Mouse (Mus musculus) monocyte, adult 5-6 weeks (primary cell): Measurements from ENCODE around the gene Rbm25. TPM values are rescaled to one million over a fixed set of nuclear protein-coding genes. Genes with fewer than 3 reads are reported as not detected.
A peak's percentile ranks its signal among the peaks of the same experiment; 100 is the strongest.
"Not testable (repeated sequence)": the region's sequence is repeated elsewhere in the genome, so short reads cannot be mapped to it uniquely, and the experiment has no call there.

Experiments used
- ATAC-seq: fragments of 153-309, 156-312 bp; replicated peaks from 2 replicates; pipeline ENCODE4 v1.8.0; 2017; ENCODE audit warnings: mild to moderate bottlenecking; ENCODE audit not compliant: low TSS enrichment, insufficient number of reproducible peaks, severe bottlenecking, poor library complexity, low FRiP score
- total RNA-seq: library from RNA; stranded (forward); fragments of 200-1000, 200-491, 200-594 nt; gene quantifications from 3 replicates; pipeline ENCODE4 v1.2.3, GENCODE M21; 2017

Rbm25 gene
- 239 to 354 TPM (median 242 TPM) in 3 replicates for total RNA-seq

DNA sequence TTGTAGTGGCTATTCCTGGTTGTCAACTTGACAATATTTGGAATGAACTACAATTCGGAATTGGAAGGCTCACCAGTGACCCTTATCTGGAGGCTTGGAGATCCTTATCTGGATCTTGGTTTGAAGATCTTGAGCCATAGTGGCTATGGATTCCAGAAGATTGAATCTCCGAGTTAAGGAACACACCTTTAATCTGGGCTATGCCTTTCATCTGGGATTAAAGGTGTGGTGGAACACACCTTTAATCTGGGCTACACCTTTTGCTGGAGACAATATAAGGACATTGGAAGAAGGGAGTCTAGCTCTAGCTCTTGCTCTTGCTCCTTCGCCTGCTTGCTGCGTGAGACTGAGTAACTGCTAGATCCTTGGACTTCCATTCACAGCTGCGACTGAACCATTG, at the start of gene Rbm25:
Gene Rbm25 (plus strand): TSS at position 301 of the 400 bp plus-strand sequence.
- not testable (repeated sequence) for ATAC-seq

DNA sequence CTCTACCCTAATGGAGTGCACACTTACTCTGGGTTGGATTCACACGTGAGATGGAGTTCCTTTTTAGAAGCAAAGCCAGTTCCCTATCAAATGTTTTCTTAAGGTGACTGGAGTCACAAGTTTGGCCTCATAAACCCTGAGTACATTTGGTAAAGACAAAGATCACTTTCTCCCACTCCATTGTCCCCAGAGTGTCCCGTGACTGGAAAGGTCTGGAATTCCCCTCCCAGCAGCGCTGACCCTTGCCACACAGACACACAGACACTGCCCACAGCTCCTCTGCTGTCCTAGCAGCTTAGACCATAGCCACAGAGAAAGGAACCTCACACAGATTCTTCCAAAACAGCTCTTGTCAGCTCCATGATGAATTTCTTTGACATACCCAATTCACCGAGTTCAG, 48.9 kb upstream of the Rbm25 start:
- no peak for ATAC-seq

DNA sequence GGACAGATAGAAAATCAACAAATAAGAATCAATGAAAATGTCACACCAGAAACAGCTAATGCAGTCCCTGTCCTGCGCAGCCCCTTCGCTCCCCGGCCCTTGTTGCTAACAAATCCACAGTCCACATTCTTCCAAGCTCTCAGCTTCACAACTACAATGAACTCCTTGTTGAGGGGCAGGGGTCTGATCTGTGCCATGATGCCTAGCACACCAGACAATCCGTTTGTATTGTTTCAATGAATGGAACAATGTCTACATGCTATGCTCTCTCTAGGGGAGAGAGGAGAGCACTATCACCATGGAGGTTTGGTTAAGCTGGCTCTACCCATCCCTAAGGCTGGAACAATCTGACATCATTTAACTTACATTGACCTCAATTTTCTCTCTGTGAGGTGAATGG, 48.3 kb upstream of the Rbm25 start:
- no peak for ATAC-seq

DNA sequence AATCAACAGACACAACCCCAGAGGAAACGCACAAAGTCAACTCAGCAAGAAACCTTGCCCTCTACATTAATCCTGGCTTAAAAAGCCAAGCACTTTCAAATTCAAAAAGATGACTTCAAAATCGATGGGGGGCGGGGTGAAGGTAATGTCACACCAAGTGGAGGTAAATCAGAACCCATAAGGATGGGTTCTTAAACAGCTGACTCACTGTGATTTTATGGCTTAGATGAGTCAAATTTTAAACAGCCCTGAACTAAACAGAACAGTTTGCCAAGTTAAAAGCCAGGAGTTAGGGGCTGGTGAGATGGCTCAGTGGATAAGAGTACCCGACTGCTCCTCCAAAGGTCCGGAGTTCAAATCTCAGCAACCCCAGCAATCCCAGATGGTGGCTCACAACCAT, 44.4 kb upstream of the Rbm25 start:
- no peak for ATAC-seq

DNA sequence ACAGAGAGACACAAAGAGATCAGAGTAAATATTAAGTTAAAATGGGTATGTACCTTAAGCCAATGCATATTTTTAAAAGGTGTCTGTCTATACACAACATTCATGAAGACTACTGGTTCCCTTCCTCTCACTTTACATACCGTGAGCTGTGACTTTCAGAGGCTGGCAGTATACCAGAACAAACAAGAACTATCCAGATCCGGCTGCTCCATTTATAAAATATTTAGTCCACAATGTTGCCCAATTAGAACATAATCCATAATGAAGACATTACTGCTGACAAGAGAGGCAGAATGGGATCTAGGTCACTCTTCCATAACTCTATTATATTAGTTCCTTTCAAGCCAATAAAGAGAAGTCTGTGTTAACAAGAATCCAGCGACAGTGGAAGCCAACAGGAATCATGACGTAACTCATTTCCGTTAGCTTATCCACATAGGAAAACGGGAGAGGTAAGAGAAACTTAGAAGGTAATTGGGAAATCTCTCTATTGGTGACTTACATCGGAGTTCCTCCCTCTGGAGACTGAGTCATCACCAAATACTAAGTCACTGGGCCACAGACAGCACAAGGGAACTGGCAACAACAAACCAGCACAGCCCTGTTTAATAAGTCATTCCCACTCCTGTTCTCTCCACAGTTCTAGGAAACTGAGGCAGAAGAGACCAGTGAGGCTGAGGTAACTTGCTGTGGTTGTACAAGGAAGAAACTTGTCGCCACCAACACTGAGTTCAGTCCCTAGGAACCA, 39.1 kb upstream of the Rbm25 start:
- ATAC-seq: no peak

DNA sequence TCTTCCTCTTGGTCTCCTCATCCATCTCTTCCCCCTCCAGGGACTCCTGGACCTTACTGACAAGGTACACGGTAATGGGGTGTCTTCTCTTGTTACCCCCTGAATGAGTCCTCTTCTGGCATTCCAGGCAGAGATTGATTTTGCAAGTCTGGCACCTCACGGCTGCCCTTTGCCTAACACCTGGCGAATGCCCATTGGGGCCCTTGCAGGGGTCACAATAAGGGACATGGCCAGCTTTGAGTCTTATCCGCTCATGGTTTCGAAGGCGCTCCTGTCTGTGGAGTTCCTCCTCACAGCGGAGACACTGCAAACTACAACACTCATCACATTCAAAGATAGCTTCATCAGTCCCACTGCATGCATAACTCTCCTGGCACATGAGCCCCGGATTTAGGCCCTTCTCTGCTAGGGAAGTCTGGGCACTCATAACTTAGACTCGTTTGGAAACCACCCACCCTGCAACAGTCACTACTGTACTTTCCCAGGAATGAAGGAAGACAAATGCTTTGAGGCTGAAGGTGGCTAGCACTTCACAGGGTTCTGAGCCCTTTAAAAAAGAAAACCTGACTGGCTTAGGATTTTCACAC, 36.5 kb upstream of the Rbm25 start:
- no peak for ATAC-seq

DNA sequence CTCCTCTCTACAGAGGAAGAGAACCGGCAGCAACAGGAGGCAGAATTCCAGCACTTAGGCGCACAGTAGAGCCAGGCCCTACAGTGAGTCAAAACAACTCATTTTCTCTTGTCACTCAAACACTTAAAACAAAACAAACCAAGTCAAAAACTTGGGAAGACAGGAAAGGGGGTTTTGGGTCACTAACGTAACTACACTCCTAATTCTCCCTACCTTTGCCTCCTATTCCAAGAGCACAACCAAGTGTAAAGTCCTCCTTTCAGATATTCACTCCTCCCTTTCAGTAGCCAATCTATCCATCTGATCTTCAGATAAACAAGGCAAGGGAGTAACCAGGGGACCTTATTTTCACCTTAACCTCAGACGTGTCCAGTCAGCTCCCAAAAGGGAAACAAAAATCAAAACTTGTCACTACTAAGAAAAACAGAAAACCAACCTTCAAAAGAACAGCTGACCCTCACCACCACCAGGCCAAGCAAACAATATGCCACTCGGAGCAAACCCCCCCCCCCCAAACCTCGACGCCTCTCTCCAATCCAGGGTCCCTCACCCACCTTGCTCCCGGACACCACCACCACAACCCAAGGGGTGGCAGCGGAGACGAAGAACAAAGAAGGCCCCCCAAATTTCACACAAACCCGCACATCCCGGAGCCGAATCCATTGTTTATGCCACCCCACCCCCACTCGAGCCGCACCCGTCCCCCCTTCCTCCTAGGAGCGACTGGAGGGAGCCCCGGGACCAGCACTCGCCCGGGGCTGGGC, 34.7 kb upstream of the Rbm25 start:
- ATAC-seq: no peak

DNA sequence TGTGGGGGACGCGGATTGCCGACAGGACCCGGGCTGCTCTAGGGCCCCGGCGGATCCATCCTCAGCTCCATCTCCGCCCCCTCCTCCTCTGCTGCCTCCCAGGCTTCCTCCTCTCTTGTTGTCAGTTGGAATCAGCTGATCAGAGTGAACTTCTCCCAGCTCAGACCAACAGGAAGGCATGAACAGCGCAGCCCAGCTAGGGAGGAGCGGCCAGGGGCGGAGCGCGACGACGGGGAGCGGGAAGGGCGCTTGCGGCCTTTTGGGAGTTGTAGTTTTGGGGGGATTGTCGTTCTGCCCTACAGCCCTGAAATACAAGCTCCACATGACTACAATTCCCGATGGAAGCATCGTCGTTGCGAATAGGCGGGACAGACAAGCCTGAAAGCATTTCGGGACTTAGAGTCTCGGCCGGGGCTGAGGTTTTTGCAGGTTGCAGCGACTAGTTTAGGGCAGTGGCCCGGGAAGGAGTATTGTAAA, 34.0 kb upstream of the Rbm25 start, which contains the start of gene Zfyve1:
Gene Zfyve1 (minus strand): TSS at position 198 of the 477 bp plus-strand sequence.
- ATAC-seq: peak; percentile 98

DNA sequence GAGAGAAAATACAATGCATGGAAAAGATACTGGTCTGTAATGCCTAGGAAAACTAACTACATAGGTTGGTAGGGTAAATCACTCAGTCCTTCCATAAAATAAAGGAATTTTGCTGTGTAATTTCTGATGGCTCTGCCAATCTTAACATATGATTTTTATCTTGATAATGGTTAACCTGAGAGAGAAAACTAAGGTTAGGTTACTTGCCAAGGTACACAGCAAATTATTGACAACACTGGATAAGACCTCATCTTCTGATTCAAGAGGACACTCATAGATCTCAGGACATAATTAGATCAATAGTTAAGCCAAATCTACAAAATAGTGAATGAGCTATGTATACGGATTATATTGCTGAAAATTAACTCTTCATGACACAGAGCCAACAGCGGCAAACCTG, 33.2 kb upstream of the Rbm25 start:
- ATAC-seq: no peak

DNA sequence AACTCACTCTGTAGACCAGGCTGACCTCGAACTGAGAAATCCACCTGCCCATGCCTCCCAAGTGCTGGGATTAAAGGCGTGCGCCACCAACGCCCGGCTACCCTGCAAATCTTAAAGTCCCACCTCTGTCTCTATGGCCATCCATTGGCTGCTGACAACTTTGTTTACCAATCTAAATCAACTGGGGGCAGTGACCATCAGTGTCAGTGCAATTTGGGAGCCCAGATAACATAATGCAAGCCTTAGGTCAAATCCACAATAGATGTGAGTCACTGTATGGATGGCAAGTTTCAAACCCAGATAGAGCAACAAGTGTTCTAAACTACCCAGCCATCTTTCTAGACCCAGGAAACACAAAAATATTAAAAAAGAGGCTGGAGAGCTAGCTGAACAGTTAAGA, 28.8 kb upstream of the Rbm25 start:
- no peak for ATAC-seq

DNA sequence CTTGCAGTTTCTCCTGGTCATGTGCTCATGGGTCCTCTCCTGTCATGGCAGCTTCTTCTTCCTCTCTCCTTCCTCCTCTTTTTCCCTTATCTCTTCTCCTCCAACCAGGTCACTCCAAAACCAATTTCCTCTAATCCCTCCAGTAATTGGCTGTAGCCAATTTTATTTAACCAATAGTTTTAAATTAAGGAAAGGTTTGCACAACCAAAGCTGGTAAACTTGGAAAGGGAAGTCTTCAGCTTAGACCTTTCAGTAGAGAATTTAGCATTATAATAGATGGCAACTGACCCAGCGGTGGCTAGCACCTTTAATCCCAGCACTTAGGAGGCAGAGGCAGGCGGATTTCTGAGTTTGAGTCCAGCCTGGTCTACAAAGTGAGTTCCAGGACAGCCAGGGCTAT, 24.6 kb upstream of the Rbm25 start:
- not testable (repeated sequence) for ATAC-seq

DNA sequence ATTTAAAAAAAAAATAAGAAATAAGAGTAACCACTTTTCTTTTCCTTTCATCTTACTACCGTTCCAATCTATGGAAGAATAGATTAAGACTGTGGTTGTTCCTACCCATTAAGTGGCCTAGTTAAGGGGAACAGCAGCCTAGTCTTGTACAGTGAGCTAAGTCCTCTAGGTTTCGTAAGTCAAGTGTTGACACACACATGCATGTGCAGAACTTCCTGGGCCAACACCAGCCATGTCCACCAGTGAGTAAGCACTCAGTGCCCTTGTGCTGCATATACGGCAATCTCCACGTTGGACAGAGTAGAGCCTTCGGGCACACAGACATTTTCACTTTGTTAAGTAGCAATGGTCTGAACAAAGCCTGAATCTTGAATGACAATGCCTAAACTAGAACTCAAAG, 13.8 kb upstream of the Rbm25 start:
- ATAC-seq: no peak

DNA sequence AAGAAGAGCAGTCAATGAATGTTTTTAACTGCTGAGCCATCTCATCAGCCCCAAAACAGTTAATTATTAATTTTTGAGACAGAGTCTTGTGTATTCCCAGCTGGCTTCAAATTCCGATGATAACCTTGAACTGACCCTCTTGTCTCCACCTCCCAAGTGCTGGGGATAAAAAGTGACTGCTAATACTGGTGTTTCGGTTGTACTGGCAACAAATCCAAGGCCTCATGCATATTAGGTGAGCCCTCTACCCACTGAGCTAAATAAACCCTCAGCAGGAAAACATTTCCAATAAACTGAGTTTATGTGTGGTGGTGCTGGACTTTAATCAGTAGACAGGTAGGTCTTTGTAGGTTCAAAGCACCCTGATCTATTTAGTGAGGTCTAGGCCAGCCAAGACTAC, 12.1 kb upstream of the Rbm25 start:
- no peak for ATAC-seq

DNA sequence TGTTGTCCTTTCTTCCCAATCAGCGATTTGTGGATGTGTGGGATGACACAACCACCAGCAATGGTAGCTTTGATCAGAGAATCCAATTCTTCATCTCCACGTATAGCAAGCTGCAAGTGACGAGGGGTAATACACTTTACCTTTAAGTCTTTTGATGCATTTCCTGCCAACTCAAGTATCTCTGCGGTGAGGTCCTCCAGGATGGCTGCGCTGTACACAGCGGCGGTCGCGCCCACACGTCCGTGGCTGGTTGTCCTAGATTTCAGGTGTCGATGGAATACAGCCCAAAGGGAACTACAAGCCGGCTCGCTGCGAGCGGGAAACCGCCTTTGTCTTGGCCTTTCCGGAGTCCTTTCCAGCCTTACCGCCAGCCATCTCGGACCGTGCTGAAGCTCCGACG, 10.3 kb upstream of the Rbm25 start:
- ATAC-seq: not testable (repeated sequence)

DNA sequence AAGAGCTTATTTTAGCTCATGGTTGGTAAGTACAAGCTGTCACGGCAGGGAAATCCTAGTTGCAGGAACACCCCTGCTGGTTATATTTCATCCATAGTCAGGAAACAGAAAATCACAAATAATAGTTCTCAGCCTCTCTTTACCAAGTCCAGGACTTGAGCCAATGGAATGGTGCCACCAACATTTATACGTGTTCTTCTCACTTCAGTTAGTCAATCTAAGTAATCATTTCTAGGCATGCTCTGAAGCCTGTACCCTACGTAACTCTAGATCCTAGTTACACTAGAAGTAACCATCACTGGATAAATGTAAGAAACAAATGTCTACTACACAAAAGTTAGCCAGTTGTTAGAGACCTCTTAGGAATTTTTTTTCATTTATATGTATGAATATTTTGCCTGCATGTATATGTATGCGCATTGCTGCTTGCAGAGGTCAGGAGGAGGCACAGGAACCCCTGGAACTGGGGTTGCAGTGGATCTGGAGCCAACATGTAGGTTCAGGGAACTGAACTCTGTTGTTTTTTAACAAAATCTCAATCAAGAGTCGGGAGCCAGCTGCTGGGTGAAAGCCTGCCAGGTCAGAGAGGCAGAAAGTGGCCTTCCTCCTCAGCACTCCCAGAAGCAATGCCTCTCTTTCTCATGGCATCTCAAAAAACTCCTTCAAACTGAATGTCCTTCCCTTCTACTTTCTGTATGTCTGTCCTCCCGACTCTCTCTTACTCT, 8.8 kb upstream of the Rbm25 start:
- ATAC-seq: no peak

DNA sequence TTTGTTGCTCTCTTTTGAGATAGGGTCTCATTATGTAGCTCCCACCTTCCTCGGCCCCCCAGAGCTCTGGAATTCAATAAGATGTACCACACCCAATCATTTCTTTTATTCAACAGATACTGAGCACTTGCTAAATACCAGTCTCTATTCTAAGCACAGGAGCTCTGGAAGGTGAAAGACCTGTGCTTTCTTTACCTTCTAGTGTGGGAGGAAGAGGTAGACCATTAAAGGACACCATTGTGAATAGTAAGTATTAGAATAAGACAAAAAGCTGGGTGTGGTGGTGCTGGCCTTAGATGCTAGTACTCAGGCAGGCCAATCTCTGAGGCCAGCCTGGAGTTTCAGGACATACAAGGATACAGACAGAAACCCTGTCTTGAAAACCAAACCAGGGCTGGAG, 6.7 kb upstream of the Rbm25 start:
- no peak for ATAC-seq

DNA sequence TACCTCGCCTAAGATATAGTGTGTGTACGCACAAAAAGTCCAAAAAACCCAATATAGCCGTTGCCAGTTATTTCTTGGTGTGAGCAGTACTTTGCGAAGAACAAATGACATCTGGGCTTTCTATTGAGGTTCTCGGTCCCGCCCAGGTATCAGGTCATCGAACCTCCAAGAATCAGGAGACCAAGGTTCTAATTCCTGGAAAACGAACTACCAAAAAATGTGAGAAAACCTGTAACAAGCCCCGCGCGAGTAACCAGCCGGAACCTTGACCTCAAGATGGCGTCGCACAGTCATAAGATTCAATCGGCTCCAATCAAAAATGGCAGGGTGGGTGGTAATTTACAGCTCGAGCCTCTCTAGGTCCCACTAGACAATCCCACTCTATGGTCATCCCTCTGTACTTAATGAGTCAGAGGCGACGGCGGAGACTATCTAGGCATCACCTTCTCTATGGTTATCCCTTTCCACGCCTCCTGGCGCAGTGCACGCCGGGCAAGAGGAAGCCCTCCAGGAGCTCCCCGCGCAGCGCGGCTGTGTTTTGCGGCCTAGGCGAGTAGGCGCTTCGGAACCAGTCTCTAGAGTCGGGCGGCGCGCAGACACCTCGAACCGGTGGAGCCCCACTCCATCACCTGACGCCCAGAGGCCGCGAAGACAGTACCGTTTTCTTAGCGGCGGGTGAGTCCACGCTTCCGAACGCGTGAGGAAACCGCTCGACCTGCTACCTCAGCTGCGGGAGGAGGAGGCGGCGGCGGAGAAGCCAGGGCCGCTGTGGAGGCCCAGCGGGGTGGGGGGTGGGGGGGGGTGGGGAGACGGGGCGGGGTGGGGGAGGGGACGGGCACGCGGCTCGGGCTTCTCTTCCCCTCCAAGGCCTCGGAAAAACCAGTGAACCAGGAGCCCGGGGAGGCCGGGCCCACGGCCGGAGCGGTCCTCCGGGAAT, 975 bp downstream of the Rbm25 start:
- ATAC-seq: peak; percentile 100

DNA sequence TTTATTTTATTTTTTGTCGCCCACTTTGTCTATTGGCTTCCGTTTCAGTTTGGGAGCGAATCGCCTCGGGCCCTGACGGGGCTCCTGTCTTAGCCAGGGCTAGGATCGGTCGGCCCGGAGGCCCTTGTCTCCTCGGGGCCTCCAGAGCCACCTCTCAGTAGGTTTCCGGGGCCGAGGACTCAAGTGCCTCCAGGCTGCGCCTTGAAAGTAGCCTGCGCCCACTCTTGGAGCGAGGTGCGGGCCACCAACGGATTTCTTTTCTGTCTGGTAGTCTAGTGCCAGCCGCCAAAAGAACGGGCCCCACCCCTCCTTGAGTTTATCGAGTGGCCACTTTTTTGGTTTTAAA, 1.6 kb downstream of the Rbm25 start:
- ATAC-seq: no peak
